Mouse (Mus musculus): ENCODE measurements around the gene Coro1c. TPM values are rescaled to one million over a fixed set of nuclear protein-coding genes. Genes with fewer than 3 reads are reported as not detected.

Gene Coro1c
- polyA plus RNA-seq, 1 experiment, result 78.3 TPM

DNA sequence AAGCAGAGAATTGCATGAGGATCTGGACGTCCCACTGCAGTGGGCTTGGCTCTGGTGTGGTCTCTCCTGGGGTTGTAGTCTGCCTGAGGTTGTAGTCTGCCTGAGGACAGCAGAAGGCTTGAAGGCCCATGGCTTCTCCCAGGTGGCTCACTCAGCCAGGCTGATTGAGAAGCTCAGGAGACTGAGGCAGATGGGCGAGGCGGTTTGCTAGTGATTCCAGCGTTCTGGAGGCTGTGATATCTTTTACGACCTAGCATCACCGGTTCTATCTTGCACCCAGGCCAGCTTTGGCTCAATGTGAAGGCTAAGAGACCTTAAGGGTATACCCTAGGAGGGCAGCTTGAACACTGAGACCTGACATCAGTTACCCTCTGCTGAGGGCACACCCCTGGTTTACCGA lies 10.5 kb upstream of the Coro1c start:
- Histone ChIP-seq H3K4me1 (replicated peaks; ENCODE audit: control insufficient read depth, insufficient read depth, low read length) (no peaks in the 10 kb centered on the region; the same call in 1 of the 2 replicates), H3K36me3 (ENCODE audit: control insufficient read depth, insufficient read depth, low read length) (no peaks in the 10 kb centered on the region), H3K4me3 (ENCODE audit: control insufficient read depth, insufficient read depth, low read length) (no peak overlapping the region), H3K27me3 (ENCODE audit: control insufficient read depth, insufficient read depth, low read length) (no peaks in the 10 kb centered on the region), H3K27ac (ENCODE audit: control insufficient read depth, insufficient read depth, low read length) (no peak overlapping the region)
- WGBS, result 78% methylated on average over 7 of the region's 7 CpGs
- TF ChIP-seq CTCF (IDR thresholded peaks at IDR 0.05; ENCODE audit: borderline replicate concordance, control insufficient read depth, extremely low read depth, insufficient read depth, low read length, poor library complexity), result no peak
- no peak for TF ChIP-seq POLR2A (IDR thresholded peaks at IDR 0.05; ENCODE audit: control insufficient read depth, extremely low read depth, insufficient read depth, low read length, poor library complexity)
- no peak for DNase-seq

GRCm38 (mm10) chr5:113918654-113919053 lies 10.1 kb upstream of the Coro1c start:
- DNase-seq, result no peak
- no peak overlapping the region for H3K4me3 ChIP-seq (ENCODE audit: control insufficient read depth, insufficient read depth, low read length)
- H3K4me1 ChIP-seq (replicated peaks; ENCODE audit: control insufficient read depth, insufficient read depth, low read length), result no peaks in the 10 kb centered on the region; the same call in 1 of the 2 replicates
- no peaks in the 10 kb centered on the region for H3K36me3 ChIP-seq (ENCODE audit: control insufficient read depth, insufficient read depth, low read length)
- no peaks in the 10 kb centered on the region for H3K27me3 ChIP-seq (ENCODE audit: control insufficient read depth, insufficient read depth, low read length)
- TF ChIP-seq POLR2A (IDR thresholded peaks at IDR 0.05; ENCODE audit: control insufficient read depth, extremely low read depth, insufficient read depth, low read length, poor library complexity), result no peak
- no peak for TF ChIP-seq CTCF (IDR thresholded peaks at IDR 0.05; ENCODE audit: borderline replicate concordance, control insufficient read depth, extremely low read depth, insufficient read depth, low read length, poor library complexity)
- H3K27ac ChIP-seq (ENCODE audit: control insufficient read depth, insufficient read depth, low read length), result no peak overlapping the region
- WGBS, result 17% methylated on average over 9 of the region's 9 CpGs

- no peak overlapping the region for H3K4me3 ChIP-seq (ENCODE audit: control insufficient read depth, insufficient read depth, low read length)
- no peaks in the 10 kb centered on the region for H3K27me3 ChIP-seq (ENCODE audit: control insufficient read depth, insufficient read depth, low read length)
- 92% methylated on average over 6 of the region's 6 CpGs for WGBS
- DNase-seq, result no peak
- TF ChIP-seq POLR2A (IDR thresholded peaks at IDR 0.05; ENCODE audit: control insufficient read depth, extremely low read depth, insufficient read depth, low read length, poor library complexity) (no peak), CTCF (IDR thresholded peaks at IDR 0.05; ENCODE audit: borderline replicate concordance, control insufficient read depth, extremely low read depth, insufficient read depth, low read length, poor library complexity) (no peak)
- no peaks in the 10 kb centered on the region for H3K36me3 ChIP-seq (ENCODE audit: control insufficient read depth, insufficient read depth, low read length)
- H3K4me1 ChIP-seq (replicated peaks; ENCODE audit: control insufficient read depth, insufficient read depth, low read length), result peaks cover 15% of the 10 kb centered on the region
- H3K27ac ChIP-seq (ENCODE audit: control insufficient read depth, insufficient read depth, low read length), result no peak overlapping the region
These were observed 2.1 kb upstream of the Coro1c start for GRCm38 (mm10) chr5:113910705-113911104.

- no peak overlapping the region for H3K27ac ChIP-seq (ENCODE audit: control insufficient read depth, insufficient read depth, low read length)
- DNase-seq, result no peak
- H3K27me3 ChIP-seq (ENCODE audit: control insufficient read depth, insufficient read depth, low read length), result no peaks in the 10 kb centered on the region
- WGBS, result 29% methylated on average over 10 of the region's 10 CpGs
- H3K4me3 ChIP-seq (ENCODE audit: control insufficient read depth, insufficient read depth, low read length), result no peak overlapping the region
- TF ChIP-seq POLR2A (IDR thresholded peaks at IDR 0.05; ENCODE audit: control insufficient read depth, extremely low read depth, insufficient read depth, low read length, poor library complexity), result no peak
- TF ChIP-seq CTCF (IDR thresholded peaks at IDR 0.05; ENCODE audit: borderline replicate concordance, control insufficient read depth, extremely low read depth, insufficient read depth, low read length, poor library complexity), result no peak
- no peaks in the 10 kb centered on the region for H3K36me3 ChIP-seq (ENCODE audit: control insufficient read depth, insufficient read depth, low read length)
- H3K4me1 ChIP-seq (replicated peaks; ENCODE audit: control insufficient read depth, insufficient read depth, low read length), result peaks cover 15% of the 10 kb centered on the region
These were observed 1.6 kb upstream of the Coro1c start for GRCm38 (mm10) chr5:113910065-113910701.

DNA sequence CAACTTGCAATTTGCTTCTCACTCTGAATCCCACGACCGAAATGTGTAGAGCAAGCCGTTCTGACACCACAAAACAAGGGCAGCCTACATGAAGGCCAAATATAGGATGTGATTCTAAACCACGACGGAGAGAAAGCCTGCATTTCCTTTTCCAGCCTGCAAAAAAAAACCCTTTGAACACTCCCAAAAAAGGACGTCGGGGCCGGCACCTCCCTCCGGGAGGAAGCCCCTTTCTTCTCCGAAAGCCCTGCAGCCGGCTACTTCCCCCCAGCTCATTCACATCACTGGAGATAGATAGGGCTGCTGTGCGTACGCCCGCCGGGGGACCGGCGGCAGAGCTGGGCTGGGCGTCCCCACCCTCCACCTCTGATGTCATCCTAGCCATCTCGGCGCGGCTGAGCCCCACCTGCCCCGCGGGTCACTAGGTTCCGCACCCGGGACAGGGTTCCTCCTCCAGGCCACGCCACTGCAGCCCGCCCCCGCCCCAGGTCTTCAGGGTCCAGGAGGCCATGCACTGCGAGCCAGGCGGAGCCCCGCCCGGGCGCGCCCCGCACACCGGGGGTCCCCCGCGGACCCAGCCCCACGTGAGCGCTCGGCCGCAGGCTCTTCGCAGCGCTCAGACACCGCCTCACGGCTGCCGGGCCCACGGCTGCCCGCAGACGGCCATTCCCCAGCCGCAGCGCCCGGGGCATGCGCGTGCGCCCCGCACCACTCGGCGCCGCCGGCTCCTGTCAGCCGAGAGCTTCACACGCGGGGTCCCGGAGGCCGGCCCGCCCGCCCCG lies 581 bp downstream of the Coro1c start:
- Histone ChIP-seq H3K27me3 (ENCODE audit: control insufficient read depth, insufficient read depth, low read length) (no peaks in the 10 kb centered on the region), H3K27ac (ENCODE audit: control insufficient read depth, insufficient read depth, low read length) (peak overlapping the region; percentile 9), H3K4me3 (ENCODE audit: control insufficient read depth, insufficient read depth, low read length) (peak overlapping the region; percentile 63), H3K36me3 (ENCODE audit: control insufficient read depth, insufficient read depth, low read length) (no peaks in the 10 kb centered on the region), H3K4me1 (replicated peaks; ENCODE audit: control insufficient read depth, insufficient read depth, low read length) (peaks cover 20% of the 10 kb centered on the region)
- WGBS, result under 1% methylated on average over 69 of the region's 69 CpGs
- peak; percentile 68 for DNase-seq
- TF ChIP-seq POLR2A (IDR thresholded peaks at IDR 0.05; ENCODE audit: control insufficient read depth, extremely low read depth, insufficient read depth, low read length, poor library complexity) (no peak), CTCF (IDR thresholded peaks at IDR 0.05; ENCODE audit: borderline replicate concordance, control insufficient read depth, extremely low read depth, insufficient read depth, low read length, poor library complexity) (no peak)

DNA sequence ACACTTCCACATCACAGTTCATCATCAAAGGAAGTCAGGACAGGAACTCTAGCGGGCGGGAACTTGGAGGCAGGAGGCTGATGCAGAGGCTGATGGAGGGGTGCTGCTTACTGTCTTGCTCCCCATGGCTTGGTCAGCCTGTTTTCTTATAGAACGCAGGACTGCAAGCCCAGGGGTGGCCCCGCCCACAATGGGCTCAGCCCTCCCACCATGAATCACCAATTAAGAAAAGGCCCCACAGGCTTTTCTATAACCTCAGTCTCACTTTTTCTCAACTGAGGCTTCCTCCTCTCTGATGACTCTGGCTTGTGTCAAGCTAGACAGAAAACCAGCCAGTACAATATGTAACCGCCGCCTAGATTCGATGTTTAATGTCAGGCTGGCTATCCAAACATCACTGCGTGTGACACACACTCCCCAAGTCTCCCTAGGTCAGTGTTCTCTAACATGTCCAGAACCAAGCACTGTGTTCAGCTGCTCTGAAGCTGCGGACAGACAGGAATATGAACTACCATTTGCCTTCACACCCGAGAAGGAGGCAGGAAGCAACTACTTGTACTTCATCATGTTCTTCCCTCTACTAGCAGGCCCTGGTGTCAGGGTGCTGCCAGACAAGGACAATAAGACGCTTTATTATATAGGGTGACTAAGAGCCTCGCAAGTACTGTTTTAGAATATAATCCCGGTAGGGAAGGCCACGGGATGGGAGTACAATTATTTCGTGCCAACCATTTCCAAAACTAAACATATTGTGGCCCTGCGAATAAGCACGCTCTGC lies 1.4 kb downstream of the Coro1c start:
- WGBS, result 25% methylated on average over 17 of the region's 17 CpGs
- H3K4me3 ChIP-seq (ENCODE audit: control insufficient read depth, insufficient read depth, low read length), result peak overlapping the region; percentile 63
- TF ChIP-seq POLR2A (IDR thresholded peaks at IDR 0.05; ENCODE audit: control insufficient read depth, extremely low read depth, insufficient read depth, low read length, poor library complexity), result no peak
- TF ChIP-seq CTCF (IDR thresholded peaks at IDR 0.05; ENCODE audit: borderline replicate concordance, control insufficient read depth, extremely low read depth, insufficient read depth, low read length, poor library complexity), result no peak
- H3K27me3 ChIP-seq (ENCODE audit: control insufficient read depth, insufficient read depth, low read length), result no peaks in the 10 kb centered on the region
- peak overlapping the region; percentile 39 for H3K27ac ChIP-seq (ENCODE audit: control insufficient read depth, insufficient read depth, low read length)
- DNase-seq, result peak; percentile 16
- H3K36me3 ChIP-seq (ENCODE audit: control insufficient read depth, insufficient read depth, low read length), result no peaks in the 10 kb centered on the region
- H3K4me1 ChIP-seq (replicated peaks; ENCODE audit: control insufficient read depth, insufficient read depth, low read length), result peaks cover 23% of the 10 kb centered on the region

All from thymus, adult 2 months (tissue).